Mouse (Mus musculus) liver, embryonic 11.5 days (tissue): Measurements from ENCODE around the gene Dip2b. TPM values are rescaled to one million over a fixed set of nuclear protein-coding genes. Genes with fewer than 3 reads are reported as not detected.

ENCODE experiments used
- ATAC-seq: fragments of 200-750 bp; cut with Nextera tagmentation; replicated peaks from 2 replicates; pipeline ENCODE4 v1.8.0; 2017; ENCODE audit warnings: moderate number of reproducible peaks, mild to moderate bottlenecking, moderate TSS enrichment, moderate library complexity; ENCODE audit not compliant: low FRiP score
- DNase-seq: peaks from one replicate; pipeline ENCODE4 v3.0.0-alpha.2; 2017; ENCODE audit warnings: low spot score
- H3K27ac ChIP-seq: fragments of 300-500 bp; sonication (generic); 2 replicates; pipeline ENCODE4 v1.5.1; 2014; ENCODE audit warnings: mild to moderate bottlenecking, low read depth, low read length, control low read depth
- H3K27me3 ChIP-seq: fragments of 300-500 bp; sonication (generic); replicated peaks from 2 replicates; pipeline ENCODE4 v1.6.1; 2014; ENCODE audit warnings: low read length, mixed read lengths; ENCODE audit not compliant: control insufficient read depth, insufficient read depth
- H3K36me3 ChIP-seq: fragments of 300-500 bp; sonication (generic); 2 replicates; pipeline ENCODE4 v1.6.1; 2014; ENCODE audit warnings: mild to moderate bottlenecking, low read length, moderate library complexity, mixed read lengths; ENCODE audit not compliant: control insufficient read depth, insufficient read depth
- H3K4me1 ChIP-seq: fragments of 300-500 bp; sonication (generic); replicated peaks from 2 replicates; pipeline ENCODE4 v1.6.1; 2014; ENCODE audit warnings: low read length, mixed read lengths; ENCODE audit not compliant: control insufficient read depth, insufficient read depth
- H3K4me2 ChIP-seq: fragments of 300-500 bp; sonication (generic); 2 replicates; pipeline ENCODE4 v1.6.1; 2014; ENCODE audit warnings: mild to moderate bottlenecking, control low read depth, moderate library complexity
- H3K4me3 ChIP-seq: fragments of 300-500 bp; sonication (generic); 2 replicates; pipeline ENCODE4 v1.5.1; 2014; ENCODE audit warnings: low read depth, low read length, control low read depth
- H3K9ac ChIP-seq: fragments of 300-500 bp; sonication (generic); 2 replicates; pipeline ENCODE4 v1.6.1; 2014; ENCODE audit warnings: low read depth, low read length, control low read depth
- H3K9me3 ChIP-seq: fragments of 300-500 bp; sonication (generic); 2 replicates; pipeline ENCODE4 v1.6.1; 2016; ENCODE audit warnings: low read length, inconsistent platforms, mixed read lengths; ENCODE audit not compliant: control insufficient read depth
- WGBS: fragments of 180-500 bp; shearing (Covaris S2); extraction: QIAGEN DNeasy Blood & Tissue Kit; methylation state at CpG from one replicate; pipeline ENCODE4 v1.1.7; 2014; 5-methylcytosine and 5-hydroxymethylcytosine counted together
- polyA plus RNA-seq: library from polyadenylated mRNA; unstranded; fragments of >200 nt; fragmentation: Nextera tagmentation; extraction: Ambion mirVana; gene quantifications from 2 replicates; pipeline ENCODE4 v1.2.1, GENCODE M21; 2014

Gene Dip2b
- polyA plus RNA-seq, 1 experiment from 2014 or later = 10.4 TPM

DNA sequence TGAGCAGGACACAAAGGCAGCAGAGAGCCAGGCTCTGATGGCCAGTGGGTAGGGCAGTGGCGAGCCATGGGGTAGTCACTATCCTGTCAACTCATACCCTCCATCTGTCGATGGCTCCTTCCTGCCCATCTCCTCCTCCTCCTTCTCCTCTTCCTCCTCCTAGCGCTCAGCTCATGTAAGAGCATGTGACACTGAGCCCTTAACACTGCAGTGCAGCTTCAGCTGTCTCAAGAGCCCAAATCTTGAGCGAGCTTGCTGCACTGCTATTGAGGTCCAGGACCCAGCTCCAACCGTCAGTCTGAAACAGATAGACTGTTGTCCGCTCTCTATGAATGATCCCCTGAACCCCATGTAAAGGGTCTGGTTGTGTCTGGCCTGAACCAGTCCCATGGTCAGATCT is 141.2 kb downstream of the Dip2b start:
- Histone ChIP-seq H3K36me3 (peaks cover 19% of the 10 kb centered on the region), H3K9ac (no peak overlapping the region), H3K27ac (no peak overlapping the region), H3K4me1 (no peaks in the 10 kb centered on the region), H3K4me2 (no peak overlapping the region), H3K9me3 (no peaks in the 10 kb centered on the region), H3K27me3 (no peaks in the 10 kb centered on the region), H3K4me3 (no peak overlapping the region)
- WGBS = 89% methylated on average over 6 of the region's 6 CpGs
- DNase-seq = no peak
- no peak for ATAC-seq

- Histone ChIP-seq H3K36me3 (peaks cover 15% of the 10 kb centered on the region), H3K27me3 (no peaks in the 10 kb centered on the region), H3K27ac (no peak overlapping the region), H3K4me2 (no peak overlapping the region), H3K4me1 (no peaks in the 10 kb centered on the region), H3K4me3 (no peak overlapping the region), H3K9me3 (no peaks in the 10 kb centered on the region), H3K9ac (no peak overlapping the region)
- DNase-seq (no peak), ATAC-seq (no peak)
- WGBS = 88% methylated on average over 4 of the region's 4 CpGs
These were observed 141.8 kb downstream of the Dip2b start for GRCm38 (mm10) chr15:100180221-100180620.

DNA sequence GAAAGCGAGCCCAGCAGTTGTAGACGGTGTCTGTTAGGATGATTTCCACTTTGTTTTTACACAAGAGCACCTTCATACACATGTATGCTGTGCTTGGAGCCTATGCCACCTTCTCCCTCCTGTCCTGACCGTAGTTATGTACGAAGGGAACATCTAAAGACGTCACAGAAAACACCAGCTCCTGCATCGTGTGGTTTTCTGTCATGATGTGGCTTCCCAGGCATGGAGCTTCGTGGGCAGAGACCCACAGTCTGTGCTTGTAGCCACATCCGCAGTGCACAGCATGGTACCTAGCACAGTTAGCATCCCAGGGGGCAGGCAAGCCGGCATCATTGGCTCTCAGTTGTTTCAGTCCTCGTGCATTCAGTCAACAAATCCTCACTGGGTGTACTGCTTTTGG is 143.4 kb downstream of the Dip2b start:
- DNase-seq = no peak
- no peak overlapping the region for H3K9ac ChIP-seq
- H3K4me2 ChIP-seq = no peak overlapping the region
- peaks cover 19% of the 10 kb centered on the region for H3K36me3 ChIP-seq
- no peak for ATAC-seq
- no peak overlapping the region for H3K27ac ChIP-seq
- no peaks in the 10 kb centered on the region for H3K27me3 ChIP-seq
- no peaks in the 10 kb centered on the region for H3K9me3 ChIP-seq
- H3K4me3 ChIP-seq = no peak overlapping the region
- no peaks in the 10 kb centered on the region for H3K4me1 ChIP-seq
- WGBS = 88% methylated on average over 10 of the region's 10 CpGs

GRCm38 (mm10) chr15:100182526-100183280 is 144.2 kb downstream of the Dip2b start:
- H3K36me3 ChIP-seq = peaks cover 19% of the 10 kb centered on the region
- H3K4me3 ChIP-seq = no peak overlapping the region
- 85% methylated on average over 28 of the region's 28 CpGs for WGBS
- no peaks in the 10 kb centered on the region for H3K9me3 ChIP-seq
- H3K27ac ChIP-seq = no peak overlapping the region
- no peaks in the 10 kb centered on the region for H3K27me3 ChIP-seq
- DNase-seq (no peak), ATAC-seq (no peak)
- no peak overlapping the region for H3K4me2 ChIP-seq
- H3K9ac ChIP-seq = no peak overlapping the region
- H3K4me1 ChIP-seq = no peaks in the 10 kb centered on the region

DNA sequence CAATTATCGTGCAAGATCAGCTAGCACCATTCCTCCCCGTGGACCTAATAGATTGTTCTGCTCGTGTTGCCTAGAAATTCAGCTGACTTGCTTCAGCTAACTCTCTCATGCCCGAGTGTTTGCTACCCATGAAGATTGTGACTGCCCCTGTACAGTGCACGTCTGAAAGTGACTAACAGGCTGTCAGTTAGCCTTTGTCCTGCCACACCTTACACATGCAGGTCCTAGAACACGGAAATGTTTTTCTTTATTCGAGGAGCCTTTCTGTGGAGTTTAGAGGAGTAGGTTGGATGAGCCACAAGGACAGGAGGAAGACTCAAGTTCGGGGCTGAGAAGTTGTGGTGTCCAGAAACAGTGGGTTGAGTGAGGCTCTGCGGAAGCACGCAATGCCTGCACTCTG is 145.0 kb downstream of the Dip2b start:
- Histone ChIP-seq H3K27me3 (no peaks in the 10 kb centered on the region), H3K9me3 (no peaks in the 10 kb centered on the region), H3K4me3 (no peak overlapping the region), H3K9ac (no peak overlapping the region), H3K27ac (no peak overlapping the region), H3K36me3 (peaks cover 19% of the 10 kb centered on the region), H3K4me1 (no peaks in the 10 kb centered on the region), H3K4me2 (no peak overlapping the region)
- WGBS = 84% methylated on average over 10 of the region's 10 CpGs
- no peak for ATAC-seq
- no peak for DNase-seq

GRCm38 (mm10) chr15:100184821-100185496 is 146.5 kb downstream of the Dip2b start:
- DNase-seq (no peak), ATAC-seq (no peak)
- whole genome bisulfite sequencing = 81% methylated on average over 5 of the region's 5 CpGs
- no peak overlapping the region for H3K4me3 ChIP-seq
- no peaks in the 10 kb centered on the region for H3K4me1 ChIP-seq
- no peak overlapping the region for H3K9ac ChIP-seq
- no peak overlapping the region for H3K27ac ChIP-seq
- no peaks in the 10 kb centered on the region for H3K27me3 ChIP-seq
- H3K9me3 ChIP-seq = no peaks in the 10 kb centered on the region
- peaks cover 19% of the 10 kb centered on the region for H3K36me3 ChIP-seq
- no peak overlapping the region for H3K4me2 ChIP-seq

DNA sequence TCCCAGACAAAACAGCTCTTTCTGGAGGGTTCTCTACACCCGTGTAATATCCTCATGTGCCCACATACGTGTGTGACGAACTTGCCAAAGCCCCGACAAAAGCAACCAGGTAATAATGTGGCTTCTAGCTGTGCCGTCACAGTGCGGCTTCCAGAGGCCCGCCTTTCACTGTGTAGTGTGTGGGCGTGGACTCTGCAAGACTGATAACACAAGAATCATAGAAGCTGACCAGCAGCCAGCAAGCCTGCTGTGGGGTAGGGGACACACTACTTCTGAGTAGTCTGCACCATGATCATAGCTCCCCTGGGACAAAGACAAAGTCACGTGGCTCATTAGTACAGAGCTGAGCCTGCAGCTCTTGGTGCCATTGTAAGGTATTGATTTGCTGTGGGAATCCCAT is 147.8 kb downstream of the Dip2b start:
- ATAC-seq = no peak
- Histone ChIP-seq H3K9me3 (no peaks in the 10 kb centered on the region), H3K27me3 (no peaks in the 10 kb centered on the region), H3K36me3 (peaks cover 15% of the 10 kb centered on the region), H3K4me3 (no peak overlapping the region), H3K9ac (no peak overlapping the region), H3K4me1 (no peaks in the 10 kb centered on the region), H3K4me2 (no peak overlapping the region), H3K27ac (no peak overlapping the region)
- WGBS = 83% methylated on average over 9 of the region's 9 CpGs
- no peak for DNase-seq

- Histone ChIP-seq H3K9me3 (no peaks in the 10 kb centered on the region), H3K4me1 (no peaks in the 10 kb centered on the region), H3K36me3 (peaks cover 16% of the 10 kb centered on the region), H3K27ac (no peak overlapping the region), H3K4me2 (no peak overlapping the region), H3K4me3 (no peak overlapping the region), H3K9ac (no peak overlapping the region), H3K27me3 (no peaks in the 10 kb centered on the region)
- no peak for DNase-seq
- 83% methylated on average over 8 of the region's 8 CpGs for WGBS
- no peak for ATAC-seq
These were observed 148.6 kb downstream of the Dip2b start for GRCm38 (mm10) chr15:100186882-100187672.
